Mouse (Mus musculus) MEL (cell line): ENCODE results near the gene Msi2. TPM values are rescaled to one million over a fixed set of nuclear protein-coding genes. Genes with fewer than 3 reads are reported as not detected.

Experiments used
- DNase-seq: peaks from one replicate; pipeline ENCODE4 v3.0.0; 2011; ENCODE audit warnings: low read depth, low spot score
- H3K27ac ChIP-seq: 2 replicates; pipeline ENCODE4 v1.5.1; 2012; ENCODE audit warnings: low read depth, mild to moderate bottlenecking, control low read depth, low read length, moderate library complexity; ENCODE audit not compliant: control insufficient read depth
- H3K27me3 ChIP-seq, 2 experiments: fragments of 150-350 bp in 1 of 2; sonication (generic) in 1 of 2; 2 replicates each; pipeline ENCODE4 v1.6.1; 2012; ENCODE audit warnings: low read length in 2 of 2, mild to moderate bottlenecking in 2 of 2, improper control_type of control experiment in 1 of 2, moderate library complexity in 1 of 2; ENCODE audit not compliant: insufficient read depth in 2 of 2, control insufficient read depth in 1 of 2
- H3K36me3 ChIP-seq, 2 experiments: 2 replicates each; pipeline ENCODE4 v1.6.1; 2012 to 2014; ENCODE audit warnings: low read length in 2 of 2, improper control_type of control experiment in 1 of 2, inconsistent platforms in 1 of 2, mild to moderate bottlenecking in 1 of 2; ENCODE audit not compliant: insufficient read depth in 2 of 2, control insufficient read depth in 1 of 2
- H3K4me1 ChIP-seq, 2 experiments: fragments of 150-350 bp in 1 of 2; sonication (generic) in 1 of 2; 2 replicates each; pipeline ENCODE4 v1.6.1; 2012; ENCODE audit warnings: low read length in 2 of 2, improper control_type of control experiment in 1 of 2, mild to moderate bottlenecking in 1 of 2; ENCODE audit not compliant: insufficient read depth in 2 of 2, control insufficient read depth in 1 of 2
- H3K4me3 ChIP-seq, 2 experiments: fragments of 150-350 bp in 1 of 2; sonication (generic) in 1 of 2; 2 replicates each; pipeline ENCODE4 v1.5.1; 2012; ENCODE audit warnings: low read depth in 2 of 2, low read length in 2 of 2, mild to moderate bottlenecking in 2 of 2, moderate library complexity in 2 of 2, control low read depth in 1 of 2, improper control_type of control experiment in 1 of 2; ENCODE audit not compliant: control insufficient read depth in 1 of 2, insufficient read depth in 1 of 2
- H3K79me2 ChIP-seq: 2 replicates; pipeline ENCODE4 v1.6.1; 2012; ENCODE audit warnings: mild to moderate bottlenecking, low read length, moderate library complexity; ENCODE audit not compliant: control insufficient read depth, poor library complexity, insufficient read depth
- H3K9ac ChIP-seq: 2 replicates; pipeline ENCODE4 v1.6.1; 2012; ENCODE audit warnings: low read depth, mild to moderate bottlenecking, control low read depth, low read length, moderate library complexity; ENCODE audit not compliant: control insufficient read depth, poor library complexity, severe bottlenecking
- H3K9me3 ChIP-seq: fragments of 150-350 bp; sonication (generic); replicated peaks from 2 replicates; pipeline ENCODE4 v1.6.1; 2012; ENCODE audit warnings: mild to moderate bottlenecking, low read length, improper control_type of control experiment, moderate library complexity; ENCODE audit not compliant: insufficient read depth
- BHLHE40 ChIP-seq: IDR thresholded peaks from 2 replicates; pipeline ENCODE4 v1.6.1; 2012; ENCODE audit warnings: low read depth, mild to moderate bottlenecking, inconsistent platforms, low read length, improper control_type of control experiment, borderline replicate concordance
- CHD1 ChIP-seq: IDR thresholded peaks from 2 replicates; pipeline ENCODE4 v1.6.1; 2012; ENCODE audit warnings: low read depth, mild to moderate bottlenecking, inconsistent platforms, low read length, improper control_type of control experiment
- E2F4 ChIP-seq: IDR thresholded peaks from 2 replicates; pipeline ENCODE4 v1.6.1; 2011; ENCODE audit warnings: low read depth, low read length, improper control_type of control experiment, borderline replicate concordance
- ELF1 ChIP-seq: IDR thresholded peaks from 2 replicates; pipeline ENCODE4 v1.6.1; 2014; ENCODE audit warnings: low read depth, mild to moderate bottlenecking, inconsistent platforms, low read length, improper control_type of control experiment, moderate library complexity
- ETS1 ChIP-seq: IDR thresholded peaks from 2 replicates; pipeline ENCODE4 v1.6.1; 2012; ENCODE audit warnings: low read depth, mild to moderate bottlenecking, inconsistent platforms, low read length, improper control_type of control experiment, moderate library complexity
- HCFC1 ChIP-seq: IDR thresholded peaks from 2 replicates; pipeline ENCODE4 v1.6.1; 2012; ENCODE audit warnings: low read depth, mild to moderate bottlenecking, inconsistent platforms, low read length, improper control_type of control experiment, moderate library complexity
- MAFK ChIP-seq: IDR thresholded peaks from 2 replicates; pipeline ENCODE4 v1.6.1; 2011; ENCODE audit warnings: low read depth, mild to moderate bottlenecking, low read length, improper control_type of control experiment, borderline replicate concordance
- MXI1 ChIP-seq: IDR thresholded peaks from 2 replicates; pipeline ENCODE4 v1.6.1; 2011; ENCODE audit warnings: mild to moderate bottlenecking, low read depth, low read length, improper control_type of control experiment
- MYC ChIP-seq: IDR thresholded peaks from 2 replicates; pipeline ENCODE4 v1.6.1; 2011; ENCODE audit warnings: low read depth, mild to moderate bottlenecking, low read length, improper control_type of control experiment, moderate library complexity
- RCOR1 ChIP-seq: IDR thresholded peaks from 2 replicates; pipeline ENCODE4 v1.6.1; 2012; ENCODE audit warnings: low read depth, mild to moderate bottlenecking, inconsistent platforms, low read length, improper control_type of control experiment
- SIN3A ChIP-seq: IDR thresholded peaks from 2 replicates; pipeline ENCODE4 v1.6.1; 2012; ENCODE audit warnings: low read length, improper control_type of control experiment, inconsistent platforms
- SMC3 ChIP-seq: IDR thresholded peaks from 2 replicates; pipeline ENCODE4 v1.6.1; 2011; ENCODE audit warnings: low read depth, low read length, improper control_type of control experiment
- TAL1 ChIP-seq: IDR thresholded peaks from 2 replicates; pipeline ENCODE4 v1.6.1; 2012; ENCODE audit warnings: mild to moderate bottlenecking, inconsistent platforms, low read length, moderate library complexity, mixed read lengths
- UBTF ChIP-seq: IDR thresholded peaks from 2 replicates; pipeline ENCODE4 v1.6.1; 2012; ENCODE audit warnings: low read depth, mild to moderate bottlenecking, inconsistent platforms, low read length, improper control_type of control experiment, moderate library complexity, borderline replicate concordance; ENCODE audit not compliant: insufficient read depth
- USF1 ChIP-seq: IDR thresholded peaks from 2 replicates; pipeline ENCODE4 v1.6.1; 2014; ENCODE audit warnings: low read depth, mild to moderate bottlenecking, inconsistent platforms, low read length, improper control_type of control experiment, moderate library complexity
- USF2 ChIP-seq, 2 experiments: IDR thresholded peaks; 2 replicates each; pipeline ENCODE4 v1.6.1; 2011 to 2012; ENCODE audit warnings: improper control_type of control experiment in 2 of 2, low read length in 2 of 2, borderline replicate concordance in 1 of 2, inconsistent platforms in 1 of 2, low read depth in 1 of 2, mild to moderate bottlenecking in 1 of 2; ENCODE audit not compliant: insufficient read depth in 1 of 2
- ZC3H11A ChIP-seq: IDR thresholded peaks from 2 replicates; pipeline ENCODE4 v1.6.1; 2012; ENCODE audit warnings: low read depth, mild to moderate bottlenecking, inconsistent platforms, low read length, improper control_type of control experiment
- ZKSCAN1 ChIP-seq: IDR thresholded peaks from 2 replicates; pipeline ENCODE4 v1.6.1; 2012; ENCODE audit warnings: low read depth, mild to moderate bottlenecking, inconsistent platforms, low read length, improper control_type of control experiment, moderate library complexity
- polyA plus RNA-seq, 2 experiments: library from polyadenylated mRNA; stranded (reverse) in 1 of 2; unstranded in 1 of 2; fragments of >175 nt in 1 of 2; fragments of >200 nt in 1 of 2; gene quantifications; 2 replicates each; pipeline versions ENCODE4 v1.2.1 to v1.2.4; 2012; ENCODE audit warnings: low replicate concordance in 2 of 2, low read depth in 1 of 2; ENCODE audit not compliant: insufficient read length in 2 of 2, insufficient read depth in 1 of 2, missing spikeins in 1 of 2
- total RNA-seq: library from RNA; depleted of rRNA; stranded (reverse); fragments of 300-350 nt; gene quantifications from 2 replicates; pipeline ENCODE4 v1.2.3, GENCODE M21; 2012

Msi2 gene
- total and polyA plus RNA-seq, 3 experiments = 16.2 to 29.7 TPM; not detected in 1

DNA sequence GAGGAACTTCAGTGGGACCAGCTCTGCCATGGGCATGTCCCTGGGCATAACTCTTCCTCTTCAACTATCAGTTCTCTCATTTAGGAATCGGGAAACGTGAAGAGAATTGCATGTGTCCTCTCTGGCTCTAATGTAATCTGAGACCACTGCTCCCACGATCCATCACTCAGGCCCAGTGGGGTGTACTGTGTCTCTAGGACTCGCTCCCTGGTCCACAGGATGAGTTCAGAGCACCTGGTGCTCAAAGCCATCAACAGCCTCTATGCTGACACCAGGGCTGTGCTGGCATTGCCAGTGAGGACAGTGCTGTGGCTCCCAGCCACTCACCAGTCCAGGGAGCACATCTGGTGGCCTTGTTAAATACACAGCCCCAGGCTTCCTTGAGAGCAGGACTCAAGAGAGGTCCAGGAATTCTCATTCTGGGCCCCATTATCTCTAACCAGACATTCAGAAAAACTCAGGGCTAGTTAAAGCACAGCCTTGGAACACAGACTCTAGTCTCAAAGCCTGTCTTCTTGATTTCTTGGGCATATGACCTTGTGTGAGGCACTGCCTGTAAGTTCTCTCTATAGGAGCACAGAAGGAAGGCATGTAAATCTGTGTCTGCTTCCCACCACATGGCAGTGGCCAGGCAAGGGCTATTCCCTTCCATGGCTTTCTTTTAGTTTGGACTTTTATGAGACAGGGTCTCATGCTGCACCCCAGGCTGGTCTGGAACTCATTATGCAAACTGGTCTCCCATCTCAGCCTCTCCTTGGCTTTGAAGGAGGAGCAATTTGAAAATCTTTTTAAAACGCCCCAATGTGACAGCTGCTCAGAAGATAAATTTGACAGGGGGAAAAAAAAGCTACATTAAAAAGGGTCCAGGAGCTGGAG lies 211.5 kb downstream of the Msi2 start:
- Histone ChIP-seq H3K36me3 (0 out of 4 replicates have a peak, but pooled peaks cover 0 to 2% of the 10 kb centered on the region in 2 experiments), H3K9me3 (no peaks in the 10 kb centered on the region), H3K4me1 (no peaks in the 10 kb centered on the region), H3K79me2 (no peaks in the 10 kb centered on the region), H3K9ac (no peak overlapping the region), H3K4me3 (no peak overlapping the region), H3K27me3 (no peaks in the 10 kb centered on the region), H3K27ac (no peak overlapping the region)
- no peak for TF ChIP-seq SMC3
- TF ChIP-seq HCFC1 = no peak
- no peak for TF ChIP-seq TAL1
- no peak for TF ChIP-seq ELF1
- TF ChIP-seq MAFK = no peak
- no peak for TF ChIP-seq SIN3A
- TF ChIP-seq CHD1 = no peak
- TF ChIP-seq UBTF = no peak
- no peak for TF ChIP-seq E2F4
- no peak for DNase-seq

- no peak overlapping the region for H3K4me3 ChIP-seq
- H3K36me3 ChIP-seq = 0 out of 4 replicates have a peak, but pooled peaks cover 0 to 2% of the 10 kb centered on the region in 2 experiments
- no peaks in the 10 kb centered on the region for H3K27me3 ChIP-seq
These were observed 212.2 kb downstream of the Msi2 start for GRCm38 (mm10) chr11:88506109-88506508.

DNA sequence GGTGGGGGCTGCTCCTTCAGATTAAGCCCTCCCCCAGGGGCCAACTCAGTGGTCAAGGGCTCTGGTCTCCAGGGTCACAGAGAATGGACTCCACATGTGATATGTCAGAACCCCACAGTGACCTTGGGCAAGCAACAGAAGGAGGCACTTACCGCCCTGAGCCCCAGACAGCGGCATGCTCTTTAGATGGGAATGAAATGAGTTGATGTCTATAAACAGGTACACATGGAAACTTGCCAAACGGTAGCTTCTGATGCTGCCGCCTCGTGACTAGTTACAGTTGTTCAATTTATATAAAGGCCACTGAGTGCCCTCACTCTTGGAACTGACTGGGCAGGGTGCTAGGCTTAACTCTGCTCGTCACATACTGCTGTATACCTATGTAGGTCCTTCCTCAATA lies 215.7 kb downstream of the Msi2 start:
- DNase-seq = no peak
- H3K9ac ChIP-seq = no peak overlapping the region
- no peaks in the 10 kb centered on the region for H3K36me3 ChIP-seq
- H3K27ac ChIP-seq = no peak overlapping the region
- no peaks in the 10 kb centered on the region for H3K9me3 ChIP-seq
- H3K4me3 ChIP-seq = no peak overlapping the region
- no peaks in the 10 kb centered on the region for H3K79me2 ChIP-seq
- H3K27me3 ChIP-seq = no peaks in the 10 kb centered on the region
- H3K4me1 ChIP-seq = no peaks in the 10 kb centered on the region
- TF ChIP-seq ZKSCAN1 = no peak
- no peak for TF ChIP-seq RCOR1
- TF ChIP-seq ETS1 = no peak
- no peak for TF ChIP-seq MAFK
- no peak for TF ChIP-seq MXI1
- TF ChIP-seq ZC3H11A = no peak
- TF ChIP-seq ELF1 = no peak
- TF ChIP-seq USF2 (IDR thresholded peaks at IDR 0.05; ENCODE audit: borderline replicate concordance in 1 of 2, insufficient read depth in 1 of 2, low read depth in 1 of 2, low read length in 2 of 2) = no peak
- no peak for TF ChIP-seq MYC
- no peak for TF ChIP-seq TAL1

More at GRCm38 (mm10) chr11:88506109-88506508, 212.2 kb downstream of the Msi2 start:
- Histone ChIP-seq H3K9me3 (no peaks in the 10 kb centered on the region), H3K27ac (no peak overlapping the region), H3K9ac (no peak overlapping the region), H3K4me1 (no peaks in the 10 kb centered on the region), H3K79me2 (no peaks in the 10 kb centered on the region)
- TF ChIP-seq BHLHE40 = no peak
- no peak for TF ChIP-seq MXI1
- no peak for TF ChIP-seq RCOR1
- no peak for TF ChIP-seq USF1
- no peak for TF ChIP-seq ZKSCAN1
- TF ChIP-seq E2F4 = no peak
- no peak for DNase-seq
